Mouse (Mus musculus) liver, embryonic 11.5 days (tissue): ENCODE measurements around the gene Gpc5. TPM values are rescaled to one million over a fixed set of nuclear protein-coding genes. Genes with fewer than 3 reads are reported as not detected.

Source experiments
- ATAC-seq: fragments of 200-750 bp; cut with Nextera tagmentation; replicated peaks from 2 replicates; pipeline ENCODE4 v1.8.0; 2017; ENCODE audit warnings: moderate number of reproducible peaks, mild to moderate bottlenecking, moderate TSS enrichment, moderate library complexity; ENCODE audit not compliant: low FRiP score
- DNase-seq: peaks from one replicate; pipeline ENCODE4 v3.0.0-alpha.2; 2017; ENCODE audit warnings: low spot score
- H3K27ac ChIP-seq: fragments of 300-500 bp; sonication (generic); 2 replicates; pipeline ENCODE4 v1.5.1; 2014; ENCODE audit warnings: mild to moderate bottlenecking, low read depth, low read length, control low read depth
- H3K27me3 ChIP-seq: fragments of 300-500 bp; sonication (generic); replicated peaks from 2 replicates; pipeline ENCODE4 v1.6.1; 2014; ENCODE audit warnings: low read length, mixed read lengths; ENCODE audit not compliant: control insufficient read depth, insufficient read depth
- H3K36me3 ChIP-seq: fragments of 300-500 bp; sonication (generic); 2 replicates; pipeline ENCODE4 v1.6.1; 2014; ENCODE audit warnings: mild to moderate bottlenecking, low read length, moderate library complexity, mixed read lengths; ENCODE audit not compliant: control insufficient read depth, insufficient read depth
- H3K4me1 ChIP-seq: fragments of 300-500 bp; sonication (generic); replicated peaks from 2 replicates; pipeline ENCODE4 v1.6.1; 2014; ENCODE audit warnings: low read length, mixed read lengths; ENCODE audit not compliant: control insufficient read depth, insufficient read depth
- H3K4me2 ChIP-seq: fragments of 300-500 bp; sonication (generic); 2 replicates; pipeline ENCODE4 v1.6.1; 2014; ENCODE audit warnings: mild to moderate bottlenecking, control low read depth, moderate library complexity
- H3K4me3 ChIP-seq: fragments of 300-500 bp; sonication (generic); 2 replicates; pipeline ENCODE4 v1.5.1; 2014; ENCODE audit warnings: low read depth, low read length, control low read depth
- H3K9ac ChIP-seq: fragments of 300-500 bp; sonication (generic); 2 replicates; pipeline ENCODE4 v1.6.1; 2014; ENCODE audit warnings: low read depth, low read length, control low read depth
- H3K9me3 ChIP-seq: fragments of 300-500 bp; sonication (generic); 2 replicates; pipeline ENCODE4 v1.6.1; 2016; ENCODE audit warnings: low read length, inconsistent platforms, mixed read lengths; ENCODE audit not compliant: control insufficient read depth
- WGBS: fragments of 180-500 bp; shearing (Covaris S2); extraction: QIAGEN DNeasy Blood & Tissue Kit; methylation state at CpG from one replicate; pipeline ENCODE4 v1.1.7; 2014; 5-methylcytosine and 5-hydroxymethylcytosine counted together
- polyA plus RNA-seq: library from polyadenylated mRNA; unstranded; fragments of >200 nt; fragmentation: Nextera tagmentation; extraction: Ambion mirVana; gene quantifications from 2 replicates; pipeline ENCODE4 v1.2.1, GENCODE M21; 2014

Gene Gpc5
- polyA plus RNA-seq, 1 experiment from 2014 or later: 0.12 TPM

DNA sequence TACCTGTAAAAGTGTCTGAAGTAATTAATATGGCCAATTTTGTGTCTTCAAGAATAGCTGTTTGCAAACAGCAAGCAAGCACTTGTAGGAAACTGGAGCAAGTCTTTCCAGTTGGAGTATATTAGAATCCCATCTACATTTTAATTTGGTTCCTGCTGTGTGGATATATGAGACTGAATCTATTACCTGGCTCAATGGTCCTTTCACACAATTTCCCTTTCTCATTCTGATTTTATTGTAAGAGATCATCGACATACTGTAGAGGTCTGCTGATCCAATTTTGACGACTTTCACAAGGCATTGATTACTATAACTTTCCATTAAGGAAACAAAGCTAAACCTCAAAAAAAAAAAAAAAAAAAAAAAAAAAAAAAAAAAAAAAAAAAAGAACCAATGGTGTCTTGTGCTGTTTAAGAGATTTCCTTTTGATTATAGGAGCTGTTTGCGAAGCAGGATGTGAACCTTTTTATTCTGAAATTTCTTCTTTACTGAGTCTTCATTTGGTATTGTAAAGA lies 85.4 kb downstream of the Gpc5 start:
- Histone ChIP-seq H3K36me3 (no peaks in the 10 kb centered on the region), H3K4me3 (no peak overlapping the region), H3K9ac (no peak overlapping the region), H3K27ac (no peak overlapping the region), H3K9me3 (no peaks in the 10 kb centered on the region), H3K27me3 (no peaks in the 10 kb centered on the region), H3K4me1 (no peaks in the 10 kb centered on the region), H3K4me2 (no peak overlapping the region)
- 68% methylated on average over 3 of the region's 3 CpGs for WGBS
- ATAC-seq (no peak), DNase-seq (no peak)

DNA sequence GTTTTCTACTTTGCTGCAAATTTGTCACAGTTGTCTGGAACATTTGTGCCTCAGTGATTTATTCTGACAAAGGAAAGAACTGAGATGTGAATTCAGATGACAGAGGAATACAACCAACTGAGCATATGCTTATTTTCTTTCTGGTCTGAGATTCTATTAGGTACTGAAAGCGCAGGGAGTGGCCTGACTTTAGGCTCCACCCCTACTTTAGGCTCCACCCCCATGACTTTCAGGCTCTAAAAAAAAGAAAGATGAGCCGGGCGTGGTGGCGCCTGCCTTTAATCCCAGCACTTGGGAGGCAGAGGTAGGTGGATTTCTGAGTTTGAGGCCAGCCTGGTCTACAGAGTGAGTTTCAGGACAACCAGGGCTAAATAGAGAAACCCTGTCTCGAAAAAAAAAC lies 87.9 kb downstream of the Gpc5 start:
- H3K4me2 ChIP-seq: no peak overlapping the region

DNA sequence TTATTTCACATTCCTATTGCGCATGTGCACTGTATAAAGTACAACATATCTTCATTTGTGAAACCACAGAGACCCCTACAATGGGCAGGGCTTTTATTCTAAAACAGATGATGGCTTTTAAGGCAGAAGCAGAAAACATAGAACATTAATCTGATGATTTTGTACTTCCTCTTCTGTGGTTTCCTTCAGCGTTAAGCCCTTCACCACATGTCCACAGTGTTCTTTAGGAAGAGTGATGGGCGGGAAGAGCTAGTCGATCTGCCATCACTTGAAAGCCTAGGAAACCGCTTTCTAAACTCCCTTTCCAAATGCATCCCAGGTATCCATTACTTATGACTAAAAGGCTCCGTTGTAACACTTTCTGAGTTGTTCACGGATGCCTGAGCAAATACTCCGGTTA lies 96.2 kb downstream of the Gpc5 start:
- Histone ChIP-seq H3K36me3 (no peaks in the 10 kb centered on the region), H3K9ac (no peak overlapping the region), H3K27me3 (no peaks in the 10 kb centered on the region), H3K4me3 (no peak overlapping the region), H3K4me2 (no peak overlapping the region), H3K4me1 (no peaks in the 10 kb centered on the region), H3K9me3 (no peaks in the 10 kb centered on the region), H3K27ac (no peak overlapping the region)
- ATAC-seq: peak; percentile 45; the same call in 1 of the 2 replicates
- DNase-seq: no peak
- 55% methylated on average over 8 of the region's 8 CpGs for WGBS

More for the DNA sequence above, 87.9 kb downstream of the Gpc5 start:
- H3K27me3 ChIP-seq: no peaks in the 10 kb centered on the region
- H3K36me3 ChIP-seq: no peaks in the 10 kb centered on the region
- DNase-seq (no peak), ATAC-seq (no peak)
- H3K27ac ChIP-seq: no peak overlapping the region
- H3K9me3 ChIP-seq: no peaks in the 10 kb centered on the region
- 61% methylated on average over 5 of the region's 5 CpGs for WGBS
- no peaks in the 10 kb centered on the region for H3K4me1 ChIP-seq
- no peak overlapping the region for H3K4me3 ChIP-seq
- no peak overlapping the region for H3K9ac ChIP-seq

DNA sequence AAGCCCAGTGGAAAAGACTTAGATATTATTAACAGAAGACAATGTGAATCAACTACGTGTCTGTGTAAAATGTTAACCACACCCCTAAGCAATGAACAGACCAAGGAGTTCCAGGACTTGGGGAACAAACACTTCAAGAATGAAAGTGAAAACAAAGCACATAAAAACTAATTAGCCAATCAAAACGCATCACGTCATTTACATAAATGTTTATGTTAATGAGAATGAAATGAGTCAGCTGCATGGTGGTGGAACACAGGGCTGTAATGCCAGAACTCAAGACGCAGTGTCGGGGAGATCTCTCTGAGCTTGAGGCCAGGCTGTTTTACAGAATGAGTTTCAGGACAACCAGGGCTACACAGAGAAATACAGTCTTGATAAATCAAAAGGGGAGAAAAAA lies 136.1 kb downstream of the Gpc5 start:
- Histone ChIP-seq H3K9me3 (no peaks in the 10 kb centered on the region), H3K9ac (no peak overlapping the region), H3K36me3 (no peaks in the 10 kb centered on the region), H3K27me3 (no peaks in the 10 kb centered on the region), H3K4me2 (no peak overlapping the region), H3K27ac (no peak overlapping the region), H3K4me3 (no peak overlapping the region), H3K4me1 (no peaks in the 10 kb centered on the region)
- ATAC-seq (no peak), DNase-seq (no peak)
- 72% methylated on average over 5 of the region's 5 CpGs for WGBS

DNA sequence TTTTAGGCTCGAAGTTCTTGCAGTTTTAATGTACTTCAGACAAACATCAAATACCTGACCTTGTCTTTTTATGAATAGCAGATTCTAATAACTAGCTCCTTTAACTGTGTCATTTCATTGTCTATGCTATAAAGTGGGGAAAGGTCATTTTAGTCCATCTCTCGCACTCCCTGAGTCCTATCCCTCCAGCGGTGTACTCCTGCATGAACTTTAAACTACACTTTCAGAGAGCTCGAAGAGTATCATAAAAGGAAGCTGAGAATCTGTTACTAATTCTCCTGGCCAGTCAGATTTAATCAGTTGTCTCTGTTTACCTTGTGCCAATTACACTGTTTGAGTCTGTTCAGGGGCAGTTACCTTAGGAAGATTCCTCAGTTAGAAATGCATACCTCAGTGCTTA lies 144.4 kb downstream of the Gpc5 start:
- ATAC-seq (no peak), DNase-seq (no peak)
- Histone ChIP-seq H3K36me3 (no peaks in the 10 kb centered on the region), H3K4me2 (no peak overlapping the region), H3K4me1 (no peaks in the 10 kb centered on the region), H3K27ac (no peak overlapping the region), H3K9me3 (no peaks in the 10 kb centered on the region), H3K9ac (no peak overlapping the region), H3K4me3 (no peak overlapping the region), H3K27me3 (no peaks in the 10 kb centered on the region)
- WGBS: 49% methylated on average over 4 of the region's 4 CpGs

DNA sequence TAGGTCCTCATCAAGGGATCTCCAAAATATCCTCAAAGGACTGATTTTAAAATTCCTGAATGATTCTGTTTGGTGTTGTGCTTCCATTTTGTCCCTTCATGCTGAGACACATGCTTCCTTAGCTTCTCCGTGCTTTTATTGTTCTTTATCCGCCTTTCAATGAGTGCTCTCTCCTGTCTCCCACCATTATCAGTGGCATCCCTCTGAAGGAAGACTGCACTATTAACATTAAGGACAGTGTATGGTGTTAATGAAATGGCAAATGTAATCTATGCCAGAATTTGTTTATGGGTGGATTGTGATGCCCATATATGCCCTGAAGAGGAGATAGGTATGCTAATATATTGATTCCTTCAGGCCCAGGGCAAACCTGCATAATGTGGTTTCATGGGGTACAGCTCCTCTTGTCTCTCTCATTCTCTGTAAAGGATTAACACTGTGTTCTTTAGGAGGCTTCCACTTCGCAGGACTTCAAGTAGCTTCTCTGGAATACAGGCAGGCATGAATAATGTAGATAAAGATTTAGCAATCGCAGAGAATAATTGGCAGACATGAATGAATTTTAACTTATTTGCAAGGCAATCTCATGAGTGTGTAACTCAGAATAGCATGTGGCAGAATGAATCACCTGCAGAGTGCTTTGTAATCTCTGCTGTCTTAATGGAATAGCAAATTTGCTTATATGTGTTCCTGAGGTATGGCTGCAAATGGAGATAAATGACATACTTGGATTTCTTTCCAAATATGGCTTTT lies 148.8 kb downstream of the Gpc5 start:
- Histone ChIP-seq H3K36me3 (no peaks in the 10 kb centered on the region), H3K4me3 (no peak overlapping the region), H3K4me2 (no peak overlapping the region), H3K27ac (no peak overlapping the region), H3K4me1 (no peaks in the 10 kb centered on the region), H3K9ac (no peak overlapping the region), H3K9me3 (no peaks in the 10 kb centered on the region), H3K27me3 (no peaks in the 10 kb centered on the region)
- WGBS: 76% methylated on average over 4 of the region's 4 CpGs
- DNase-seq: no peak
- no peak for ATAC-seq

DNA sequence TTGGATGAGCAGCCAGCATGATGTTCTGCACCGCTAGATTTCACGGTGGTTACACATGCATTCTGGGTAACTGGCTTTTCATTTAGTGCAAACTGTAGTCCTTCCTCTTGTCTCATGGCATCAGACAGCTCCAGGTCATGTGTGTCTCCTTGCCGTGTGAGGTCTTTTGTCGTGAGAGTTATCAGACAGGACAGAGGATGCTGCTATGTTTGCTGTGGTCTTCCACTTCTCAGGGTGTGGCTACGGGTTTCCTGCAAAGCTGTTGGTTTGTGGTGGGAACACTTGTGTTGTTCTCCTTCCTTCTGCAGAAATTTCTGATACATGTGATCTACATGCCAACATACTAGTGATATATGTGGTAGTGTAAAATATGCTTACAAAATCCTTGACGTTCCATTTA lies 158.5 kb downstream of the Gpc5 start:
- Histone ChIP-seq H3K9ac (no peak overlapping the region), H3K4me2 (no peak overlapping the region), H3K27me3 (no peaks in the 10 kb centered on the region), H3K4me1 (no peaks in the 10 kb centered on the region), H3K36me3 (no peaks in the 10 kb centered on the region), H3K4me3 (no peak overlapping the region), H3K9me3 (no peaks in the 10 kb centered on the region), H3K27ac (no peak overlapping the region)
- no peak for DNase-seq
- no peak for ATAC-seq
- WGBS: 64% methylated on average over 6 of the region's 6 CpGs

DNA sequence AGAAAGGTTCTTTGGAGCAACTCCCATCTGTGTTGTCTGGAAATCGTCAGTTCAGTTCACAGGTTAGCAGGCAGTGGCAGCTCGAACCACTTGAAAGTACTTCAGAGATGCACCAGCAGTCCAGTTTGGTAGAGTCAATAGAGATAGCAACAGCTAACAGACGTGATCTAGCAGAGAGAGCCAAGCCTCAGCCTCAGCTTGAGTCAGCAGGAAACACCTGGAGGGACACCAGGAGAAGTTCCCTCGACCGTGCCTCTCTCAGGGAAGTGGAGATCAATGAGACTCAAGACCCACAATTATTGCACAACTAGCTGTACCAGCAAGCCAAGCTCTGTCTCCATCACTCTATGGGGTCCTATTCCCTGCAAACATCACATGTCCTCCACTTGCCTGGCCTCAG lies 159.8 kb downstream of the Gpc5 start:
- Histone ChIP-seq H3K27me3 (no peaks in the 10 kb centered on the region), H3K4me1 (no peaks in the 10 kb centered on the region), H3K4me3 (no peak overlapping the region), H3K27ac (no peak overlapping the region), H3K36me3 (no peaks in the 10 kb centered on the region), H3K9me3 (no peaks in the 10 kb centered on the region), H3K4me2 (no peak overlapping the region), H3K9ac (no peak overlapping the region)
- DNase-seq: no peak
- ATAC-seq: no peak
- 21% methylated on average over 5 of the region's 5 CpGs for WGBS

DNA sequence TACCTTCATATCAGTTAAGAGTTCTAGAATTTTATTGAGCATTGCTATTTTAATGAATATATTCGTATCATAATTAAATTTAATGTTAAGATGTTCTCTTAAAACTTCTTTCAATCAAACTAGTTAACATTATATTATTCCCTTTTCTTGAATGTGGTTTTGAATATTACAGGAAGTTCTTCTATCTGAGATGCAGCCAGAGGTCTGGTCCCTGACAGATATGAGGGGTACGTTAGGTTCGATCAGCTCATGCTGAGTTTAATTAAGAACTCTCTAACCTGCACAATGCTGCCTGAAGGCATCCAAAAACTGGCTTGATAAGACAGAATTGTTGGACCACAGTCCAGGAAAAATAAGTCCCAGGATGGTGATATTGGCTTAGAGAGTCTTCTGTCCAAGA lies 161.1 kb downstream of the Gpc5 start:
- WGBS: 69% methylated on average over 3 of the region's 3 CpGs
- Histone ChIP-seq H3K27ac (no peak overlapping the region), H3K9ac (no peak overlapping the region), H3K4me3 (no peak overlapping the region), H3K9me3 (no peaks in the 10 kb centered on the region), H3K4me2 (no peak overlapping the region), H3K4me1 (no peaks in the 10 kb centered on the region), H3K36me3 (no peaks in the 10 kb centered on the region), H3K27me3 (no peaks in the 10 kb centered on the region)
- no peak for DNase-seq
- no peak for ATAC-seq
